Mouse (Mus musculus) kidney, embryonic 16.5 days (tissue): ENCODE results near the gene Ppp1r13b. TPM values are rescaled to one million over a fixed set of nuclear protein-coding genes. Genes with fewer than 3 reads are reported as not detected.

Experiments
- ATAC-seq: fragments of 200-750 bp; cut with Nextera tagmentation; 2 replicates; pipeline ENCODE4 v1.8.0; 2017; ENCODE audit warnings: moderate TSS enrichment; ENCODE audit not compliant: low FRiP score, low TSS enrichment
- H3K27ac ChIP-seq: fragments of 300-500 bp; sonication (generic); 2 replicates; pipeline ENCODE4 v1.5.1; 2014; ENCODE audit warnings: low read length
- H3K27me3 ChIP-seq: fragments of 300-500 bp; sonication (generic); 2 replicates; pipeline ENCODE4 v1.6.1; 2014; ENCODE audit warnings: low read length, control low read depth, mixed read lengths; ENCODE audit not compliant: insufficient read depth
- H3K36me3 ChIP-seq: fragments of 300-500 bp; sonication (generic); 2 replicates; pipeline ENCODE4 v1.6.1; 2014; ENCODE audit warnings: low read length, control low read depth, mixed read lengths; ENCODE audit not compliant: insufficient read depth
- H3K4me1 ChIP-seq: fragments of 300-500 bp; sonication (generic); 2 replicates; pipeline ENCODE4 v1.6.1; 2014; ENCODE audit warnings: low read length, control low read depth, mixed read lengths; ENCODE audit not compliant: insufficient read depth
- H3K4me2 ChIP-seq: fragments of 300-500 bp; sonication (generic); replicated peaks from 2 replicates; pipeline ENCODE4 v1.6.1; 2014; ENCODE audit warnings: low read depth, low read length
- H3K4me3 ChIP-seq: fragments of 300-500 bp; sonication (generic); 2 replicates; pipeline ENCODE4 v1.5.1; 2014; ENCODE audit warnings: mild to moderate bottlenecking, low read length
- H3K9ac ChIP-seq: fragments of 300-500 bp; sonication (generic); replicated peaks from 2 replicates; pipeline ENCODE4 v1.6.1; 2014; ENCODE audit warnings: low read length
- H3K9me3 ChIP-seq: fragments of 300-500 bp; sonication (generic); 2 replicates; pipeline ENCODE4 v1.6.1; 2016; ENCODE audit warnings: low read length, control low read depth
- WGBS: fragments of 180-500 bp; shearing (Covaris S2); extraction: QIAGEN DNeasy Blood & Tissue Kit; methylation state at CpG from one replicate; pipeline ENCODE4 v1.1.7; 2014; 5-methylcytosine and 5-hydroxymethylcytosine counted together
- polyA plus RNA-seq: library from polyadenylated mRNA; unstranded; fragments of >200 nt; fragmentation: Nextera tagmentation; extraction: Ambion mirVana; gene quantifications from 2 replicates; pipeline ENCODE4 v1.2.1, GENCODE M21; 2015

The Ppp1r13b gene
- polyA plus RNA-seq, 1 experiment from 2014 or later, result 14.7 TPM

DNA sequence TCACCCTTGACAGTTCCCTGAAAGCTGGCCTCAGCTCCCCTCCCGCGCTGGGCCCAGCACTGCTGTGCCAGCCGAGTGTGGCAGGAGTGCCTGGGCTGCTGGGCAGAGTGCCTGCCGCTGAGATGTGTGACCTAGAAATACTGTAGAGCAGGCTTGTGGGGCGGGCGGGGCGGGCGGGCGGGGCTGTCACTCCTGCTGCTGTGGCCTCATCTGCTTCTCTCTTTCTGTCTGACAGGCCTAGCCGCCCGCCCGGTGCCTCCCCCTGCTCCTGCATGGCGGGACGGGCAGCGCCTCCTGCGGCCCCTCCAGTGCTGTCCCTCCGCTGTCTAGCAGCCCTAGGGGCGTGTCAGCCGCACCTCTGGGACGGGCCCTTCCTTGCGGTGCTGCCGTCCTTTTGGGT is 113.8 kb downstream of the Ppp1r13b start:
- no peak overlapping the region for H3K4me2 ChIP-seq
- 77% methylated on average over 22 of the region's 22 CpGs for WGBS
- no peak overlapping the region for H3K9ac ChIP-seq
- H3K27ac ChIP-seq, result peak overlapping the region; percentile 11; the same call in 1 of the 2 replicates
- H3K9me3 ChIP-seq, result no peaks in the 10 kb centered on the region
- no peaks in the 10 kb centered on the region for H3K4me1 ChIP-seq
- ATAC-seq, result peak; percentile 55
- peaks cover 70% of the 10 kb centered on the region for H3K36me3 ChIP-seq
- no peaks in the 10 kb centered on the region for H3K27me3 ChIP-seq
- no peak overlapping the region for H3K4me3 ChIP-seq

DNA sequence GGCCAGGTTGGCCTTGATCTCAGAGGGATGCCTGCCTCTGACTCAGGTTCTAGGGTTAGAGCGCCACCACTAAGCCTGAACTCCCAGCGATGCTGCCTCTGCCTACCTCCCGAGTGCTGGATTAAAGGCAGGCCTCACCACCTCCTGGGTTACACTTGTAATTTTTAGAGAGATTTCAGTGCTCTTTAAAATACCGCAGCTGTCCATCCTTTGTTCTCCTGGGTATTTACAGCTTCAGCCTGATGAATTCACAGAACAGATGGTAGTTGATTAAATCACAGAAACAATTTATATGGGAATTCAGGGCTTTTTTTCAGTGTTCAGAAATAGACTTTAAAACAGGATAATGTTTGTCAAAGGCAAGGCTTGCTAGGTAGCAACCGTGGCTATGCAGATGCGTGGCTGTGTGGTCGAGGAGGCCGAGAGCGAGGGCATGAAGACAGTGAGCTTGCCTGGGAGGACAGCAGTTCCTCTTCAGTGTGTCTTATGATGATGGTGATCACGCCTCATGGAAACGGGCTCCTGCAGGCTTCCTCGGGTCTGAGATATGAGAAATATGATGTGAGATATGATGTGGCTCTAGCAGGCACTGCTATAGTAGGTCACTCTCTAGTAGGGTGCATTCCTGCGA is 116.3 kb downstream of the Ppp1r13b start:
- no peak overlapping the region for H3K4me2 ChIP-seq
- no peak overlapping the region for H3K9ac ChIP-seq
- WGBS, result 94% methylated on average over 13 of the region's 13 CpGs
- H3K27ac ChIP-seq, result no peak overlapping the region
- H3K4me1 ChIP-seq, result no peaks in the 10 kb centered on the region
- no peak overlapping the region for H3K4me3 ChIP-seq
- no peak for ATAC-seq
- H3K36me3 ChIP-seq, result peaks cover 83% of the 10 kb centered on the region
- no peaks in the 10 kb centered on the region for H3K9me3 ChIP-seq
- H3K27me3 ChIP-seq, result no peaks in the 10 kb centered on the region

DNA sequence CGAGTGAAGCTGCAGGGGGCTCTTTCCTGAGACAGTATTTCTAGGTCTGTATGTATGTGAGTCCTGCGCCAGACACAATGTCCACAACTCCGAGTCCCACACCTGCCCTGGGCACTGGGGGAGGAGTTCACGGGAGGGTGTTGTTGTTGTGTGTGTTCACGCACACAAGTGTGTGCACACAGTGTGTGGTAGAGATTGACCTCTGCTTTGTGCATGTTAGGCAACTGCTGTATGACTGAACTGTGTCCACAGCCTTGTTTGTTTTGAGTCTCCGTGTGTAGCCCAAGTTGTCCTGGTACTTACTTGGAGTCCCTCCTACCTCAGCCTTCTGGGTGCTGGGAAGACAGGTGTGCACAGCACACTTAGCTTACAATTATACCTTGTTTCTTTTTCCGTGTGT is 117.3 kb downstream of the Ppp1r13b start:
- no peak overlapping the region for H3K9ac ChIP-seq
- no peaks in the 10 kb centered on the region for H3K4me1 ChIP-seq
- no peak overlapping the region for H3K4me2 ChIP-seq
- no peak for ATAC-seq
- peak overlapping the region; percentile 63 for H3K27ac ChIP-seq
- no peak overlapping the region for H3K4me3 ChIP-seq
- H3K9me3 ChIP-seq, result no peaks in the 10 kb centered on the region
- no peaks in the 10 kb centered on the region for H3K27me3 ChIP-seq
- H3K36me3 ChIP-seq, result peaks cover 81% of the 10 kb centered on the region
- WGBS, result 84% methylated on average over 7 of the region's 7 CpGs

DNA sequence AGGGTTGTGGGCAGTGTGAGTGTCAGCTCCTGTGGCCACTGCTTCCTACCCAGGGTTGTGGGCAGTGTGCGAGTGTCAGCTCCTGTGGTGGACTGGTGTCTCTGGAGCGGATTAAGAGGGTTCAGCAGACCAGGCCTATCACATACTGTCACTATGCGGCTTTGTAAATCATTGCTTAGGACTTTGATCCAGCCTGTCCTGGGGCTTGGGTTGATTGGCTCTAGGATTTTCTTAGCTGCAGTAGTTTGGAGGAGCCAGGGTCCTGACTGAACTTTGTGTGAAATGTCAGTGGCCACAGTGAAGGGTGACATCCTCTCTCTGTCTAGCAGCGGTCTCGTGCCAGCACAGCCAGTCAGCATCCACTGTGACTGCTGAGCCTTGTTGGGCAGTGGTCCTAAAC is 117.8 kb downstream of the Ppp1r13b start:
- 92% methylated on average over 5 of the region's 5 CpGs for WGBS
- no peak overlapping the region for H3K4me2 ChIP-seq
- no peaks in the 10 kb centered on the region for H3K4me1 ChIP-seq
- ATAC-seq, result peak; percentile 85
- H3K9me3 ChIP-seq, result no peaks in the 10 kb centered on the region
- peaks cover 81% of the 10 kb centered on the region for H3K36me3 ChIP-seq
- no peak overlapping the region for H3K9ac ChIP-seq
- H3K4me3 ChIP-seq, result no peak overlapping the region
- H3K27ac ChIP-seq, result peak overlapping the region; percentile 63
- H3K27me3 ChIP-seq, result no peaks in the 10 kb centered on the region

DNA sequence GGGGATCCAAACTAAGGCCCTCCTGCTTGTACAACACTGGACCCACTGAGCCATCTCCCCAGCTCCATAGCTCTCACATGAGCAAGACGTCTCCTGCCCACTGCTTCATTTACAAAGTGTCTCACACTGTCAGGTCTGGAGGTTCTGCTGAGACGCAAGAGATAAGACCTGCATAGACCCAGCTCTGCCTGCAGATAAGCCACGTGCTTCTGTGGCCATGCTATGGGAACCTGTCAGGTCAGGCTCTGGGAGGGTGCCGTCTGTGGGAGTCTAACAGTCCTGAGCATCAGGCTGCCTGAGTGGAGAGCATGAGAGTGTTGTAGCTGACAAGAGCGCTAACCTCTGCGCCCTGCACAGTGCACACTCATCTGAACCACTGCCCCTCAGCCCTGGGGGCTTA is 120.9 kb downstream of the Ppp1r13b start:
- Histone ChIP-seq H3K4me3 (no peak overlapping the region), H3K4me1 (no peaks in the 10 kb centered on the region), H3K27me3 (no peaks in the 10 kb centered on the region), H3K36me3 (peaks cover 79% of the 10 kb centered on the region), H3K4me2 (no peak overlapping the region), H3K9ac (no peak overlapping the region), H3K9me3 (no peaks in the 10 kb centered on the region), H3K27ac (no peak overlapping the region)
- 90% methylated on average over 6 of the region's 6 CpGs for WGBS
- no peak for ATAC-seq

DNA sequence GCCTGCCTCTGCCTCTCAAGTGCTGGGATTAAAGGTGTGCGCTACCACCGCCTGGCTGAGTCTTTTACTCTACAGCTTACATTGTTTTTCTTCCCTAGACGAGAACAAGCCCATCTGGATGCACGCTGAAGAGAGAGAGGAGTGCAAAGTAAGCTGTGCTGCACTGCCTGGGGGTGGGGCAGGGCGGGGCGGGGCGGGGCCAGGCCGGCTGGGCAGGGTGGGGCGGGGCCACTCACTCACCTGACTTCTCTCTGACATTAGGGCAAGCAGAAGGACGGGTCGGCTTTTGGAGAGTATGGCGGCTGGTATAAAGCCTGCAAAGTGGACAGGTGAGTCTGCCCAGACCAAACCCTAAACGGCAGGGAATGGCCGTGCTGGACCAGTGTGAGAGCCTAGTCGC is 122.7 kb downstream of the Ppp1r13b start:
- no peaks in the 10 kb centered on the region for H3K4me1 ChIP-seq
- no peak overlapping the region for H3K4me2 ChIP-seq
- peaks cover 79% of the 10 kb centered on the region for H3K36me3 ChIP-seq
- H3K4me3 ChIP-seq, result no peak overlapping the region
- WGBS, result 71% methylated on average over 10 of the region's 15 CpGs
- H3K9me3 ChIP-seq, result no peaks in the 10 kb centered on the region
- H3K27ac ChIP-seq, result no peak overlapping the region
- no peaks in the 10 kb centered on the region for H3K27me3 ChIP-seq
- ATAC-seq, result no peak
- H3K9ac ChIP-seq, result no peak overlapping the region

DNA sequence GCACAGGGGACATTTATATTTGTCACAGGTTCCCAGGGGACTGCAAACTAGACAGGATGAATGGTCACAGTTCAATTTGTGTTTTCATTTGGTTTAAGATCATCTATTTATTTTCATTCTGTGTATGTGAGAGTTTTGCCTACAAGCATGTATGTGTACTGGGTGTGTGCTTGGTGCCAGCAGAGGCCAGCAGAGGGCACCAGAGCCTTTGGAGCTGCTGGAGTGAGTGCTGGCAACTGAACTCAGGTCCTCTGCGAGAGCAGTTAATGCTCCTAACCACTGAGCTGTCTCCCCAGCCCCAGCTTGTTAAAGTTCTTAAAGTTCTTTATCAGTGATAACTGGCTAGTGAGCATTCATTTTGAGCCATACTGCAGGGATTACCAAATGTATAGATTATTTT is 128.4 kb downstream of the Ppp1r13b start:
- Histone ChIP-seq H3K4me3 (no peak overlapping the region), H3K9me3 (no peaks in the 10 kb centered on the region), H3K27me3 (no peaks in the 10 kb centered on the region), H3K9ac (no peak overlapping the region), H3K36me3 (peaks cover 87% of the 10 kb centered on the region), H3K4me2 (no peak overlapping the region), H3K27ac (no peak overlapping the region), H3K4me1 (no peaks in the 10 kb centered on the region)
- no peak for ATAC-seq
- WGBS, result 100% methylated on average over 1 of the region's 1 CpGs

Other genes with a start within 250 kb of the Ppp1r13b start
- gene Ckb, start 235.8 kb downstream of the Ppp1r13b start, polyA plus RNA-seq, result 134 and 188 TPM in 2 replicates
- 11.6 and 12.2 TPM in 2 replicates for gene Trmt61a, start 230.0 kb downstream of the Ppp1r13b start, polyA plus RNA-seq
- 52.0 and 59.5 TPM in 2 replicates for gene Bag5, start 194.9 kb downstream of the Ppp1r13b start, polyA plus RNA-seq
- 54.8 TPM in 2 replicates for gene Apopt1, start 194.8 kb downstream of the Ppp1r13b start, polyA plus RNA-seq
- 98.5 and 101 TPM in 2 replicates for gene Klc1, start 149.3 kb downstream of the Ppp1r13b start, polyA plus RNA-seq
- gene Xrcc3, start 94.2 kb downstream of the Ppp1r13b start, polyA plus RNA-seq, result 12.4 and 16.1 TPM in 2 replicates
- 133 and 159 TPM in 2 replicates for gene Zfyve21, start 93.9 kb downstream of the Ppp1r13b start, polyA plus RNA-seq
- gene Atp5mpl, start 58.9 kb upstream of the Ppp1r13b start, polyA plus RNA-seq, result 713 and 717 TPM in 2 replicates
- 0.45 and 0.75 TPM in 2 replicates for gene Tdrd9, start 63.4 kb upstream of the Ppp1r13b start, polyA plus RNA-seq
- gene Rd3l, start 73.2 kb upstream of the Ppp1r13b start, polyA plus RNA-seq, result not detected in 2 replicates
- 3.7 TPM in 2 replicates for gene Aspg, start 198.6 kb upstream of the Ppp1r13b start, polyA plus RNA-seq
- 3.8 and 4.4 TPM in 2 replicates for gene Kif26a, start 238.1 kb upstream of the Ppp1r13b start, polyA plus RNA-seq